Mouse (Mus musculus) heart, postnatal 36 days (tissue): ENCODE measurements around the gene Cldn10. TPM values are rescaled to one million over a fixed set of nuclear protein-coding genes. Genes with fewer than 3 reads are reported as not detected.

ENCODE experiments used
- DNase-seq, 2 experiments: peaks; one replicate each; pipeline ENCODE4 v3.0.0; 2021 to 2022
- intact Hi-C: fragments of 180-260 bp; cut with DNase I; formaldehyde crosslinking; loops from one replicate; pipeline ENCODE4 v1.15.1; 2025
- total RNA-seq, 2 experiments: library from RNA; stranded (reverse); gene quantifications; 2 replicates each; pipeline ENCODE4 v1.2.3; 2021

Gene Cldn10
- total RNA-seq, 2 experiments from 2014 or later, result 0.35 to 0.56 TPM

- intact Hi-C loops, result loop anchor here (2.0 kb wide), 1 partner anchor 207 kb away; no protein-coding TSS in a partner anchor
- peak; percentile 50 to 53 for DNase-seq
Measured at GRCm38 (mm10) chr14:118820111-118820510, 32.4 kb downstream of the Cldn10 start.

- intact Hi-C loops, result no loop called here
- DNase-seq, result no peak
Measured at GRCm38 (mm10) chr14:118822816-118823215, 35.1 kb downstream of the Cldn10 start.

DNA sequence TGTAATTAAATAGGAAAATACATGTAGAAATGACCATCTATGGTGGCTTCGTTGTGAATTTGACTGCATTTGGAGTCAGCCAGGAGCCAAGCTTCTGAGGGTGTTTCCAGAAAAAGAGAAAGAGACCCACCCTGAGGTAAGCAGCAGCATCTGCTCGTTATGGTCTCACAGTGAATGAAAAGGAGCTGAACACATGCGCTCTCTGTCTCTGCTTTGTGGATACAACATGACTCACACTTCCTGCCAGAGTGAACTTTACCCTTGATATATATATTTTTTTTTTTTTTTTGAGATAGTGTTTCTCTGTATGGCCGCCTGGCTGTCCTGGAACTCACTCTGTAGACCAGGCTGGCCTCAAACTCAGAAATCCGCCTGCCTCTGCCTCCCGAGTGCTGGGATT lies 35.6 kb downstream of the Cldn10 start:
- no peak for DNase-seq
- intact Hi-C loops, result no loop called here

GRCm38 (mm10) chr14:118826346-118826745 lies 38.6 kb downstream of the Cldn10 start:
- intact Hi-C loops, result no loop called here
- no peak for DNase-seq

- intact Hi-C loops, result no loop called here
Measured at GRCm38 (mm10) chr14:118827283-118827904, 39.7 kb downstream of the Cldn10 start.

GRCm38 (mm10) chr14:118829331-118830095 lies 41.8 kb downstream of the Cldn10 start:
- intact Hi-C loops, result no loop called here
- DNase-seq, result no peak

More at GRCm38 (mm10) chr14:118827283-118827904, 39.7 kb downstream of the Cldn10 start:
- DNase-seq, result no peak

DNA sequence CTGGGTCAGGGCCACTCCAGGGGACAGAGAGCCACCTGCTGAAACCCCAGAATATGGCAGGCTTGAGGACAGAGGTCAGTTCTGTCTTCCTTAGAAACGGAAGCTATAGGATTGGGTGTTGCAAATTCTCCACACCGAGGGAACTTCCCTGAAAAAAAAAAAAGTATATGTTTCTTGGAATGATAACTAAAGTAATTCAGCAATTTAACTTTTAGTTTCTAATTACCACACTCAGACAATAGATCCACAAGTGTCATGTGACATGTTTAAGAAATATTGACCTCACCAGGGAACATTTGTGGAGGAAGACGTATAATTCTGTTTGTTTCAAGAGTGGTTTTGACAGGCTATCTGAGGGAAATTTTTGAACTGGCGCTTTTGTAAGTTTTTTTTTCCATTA lies 43.9 kb downstream of the Cldn10 start:
- intact Hi-C loops, result no loop called here

GRCm38 (mm10) chr14:118833241-118833640 lies 45.5 kb downstream of the Cldn10 start:
- intact Hi-C loops, result no loop called here
- no peak for DNase-seq

More for the DNA sequence above, 43.9 kb downstream of the Cldn10 start:
- DNase-seq, result no peak

- DNase-seq, result no peak
- intact Hi-C loops, result no loop called here
Measured at GRCm38 (mm10) chr14:118834313-118834712, 46.6 kb downstream of the Cldn10 start.

GRCm38 (mm10) chr14:118836145-118836544 lies 48.4 kb downstream of the Cldn10 start:
- intact Hi-C loops, result no loop called here
- no peak for DNase-seq

DNA sequence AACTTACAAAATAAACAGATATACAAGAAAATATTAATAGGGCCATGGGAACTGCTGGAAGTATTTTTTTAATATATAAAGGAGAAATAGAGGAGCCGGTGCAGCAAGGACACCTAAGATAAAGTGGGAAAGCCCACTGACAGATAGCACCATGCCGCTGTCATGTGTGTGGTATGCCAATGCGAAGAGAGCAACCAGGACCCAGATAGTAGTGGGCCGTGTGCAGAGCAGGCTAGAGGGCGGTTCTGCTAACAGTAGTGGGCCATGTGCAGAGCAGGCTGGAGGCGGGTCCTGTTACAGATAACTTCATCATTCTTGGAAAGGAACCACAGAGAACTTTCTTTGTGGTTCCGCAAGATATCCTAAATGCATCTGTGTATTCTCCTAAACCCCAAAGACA lies 49.0 kb downstream of the Cldn10 start:
- DNase-seq, result no peak
- intact Hi-C loops, result no loop called here

GRCm38 (mm10) chr14:118838556-118839120 lies 50.9 kb downstream of the Cldn10 start:
- intact Hi-C loops, result no loop called here
- no peak for DNase-seq

DNA sequence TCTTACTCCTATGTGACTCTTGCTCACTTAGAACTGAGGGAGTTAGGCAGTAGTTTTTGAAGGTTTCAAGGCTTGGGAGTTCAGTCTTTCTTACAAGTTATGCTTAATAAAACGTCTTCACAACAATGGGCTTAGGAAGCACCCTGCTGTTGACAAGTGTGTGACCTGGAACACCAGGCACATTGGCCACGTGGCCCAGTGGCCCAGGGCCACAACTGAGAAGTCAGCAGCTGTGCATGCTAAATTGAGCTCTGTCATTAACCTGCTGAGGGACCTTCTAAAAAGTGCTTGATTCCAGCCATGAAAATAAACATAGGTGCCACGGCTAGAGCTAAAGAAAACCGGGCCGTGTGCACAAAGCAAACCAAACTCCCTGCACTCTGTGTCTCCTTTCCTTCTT lies 51.7 kb downstream of the Cldn10 start:
- DNase-seq, result peak in 1 of 2 experiments; percentile 10
- intact Hi-C loops, result no loop called here

DNA sequence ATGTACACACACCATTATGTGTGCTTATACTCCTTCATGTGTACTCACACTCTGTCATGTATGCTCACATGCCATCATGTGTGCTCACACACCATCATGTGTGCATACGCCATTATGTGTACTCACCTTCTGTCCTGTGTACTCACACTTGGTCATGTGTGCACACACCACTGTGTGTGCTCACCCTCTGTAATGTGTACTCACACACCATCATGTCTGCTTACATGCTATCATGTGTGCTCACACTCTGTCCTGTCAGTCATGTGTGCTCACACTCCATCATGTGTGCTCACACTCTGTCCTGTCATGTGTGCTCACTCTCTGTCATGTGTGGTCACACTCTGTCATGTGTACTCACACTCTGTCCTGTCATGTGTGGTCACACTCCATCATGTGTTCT lies 52.3 kb downstream of the Cldn10 start:
- intact Hi-C loops, result no loop called here
- DNase-seq, result no peak

DNA sequence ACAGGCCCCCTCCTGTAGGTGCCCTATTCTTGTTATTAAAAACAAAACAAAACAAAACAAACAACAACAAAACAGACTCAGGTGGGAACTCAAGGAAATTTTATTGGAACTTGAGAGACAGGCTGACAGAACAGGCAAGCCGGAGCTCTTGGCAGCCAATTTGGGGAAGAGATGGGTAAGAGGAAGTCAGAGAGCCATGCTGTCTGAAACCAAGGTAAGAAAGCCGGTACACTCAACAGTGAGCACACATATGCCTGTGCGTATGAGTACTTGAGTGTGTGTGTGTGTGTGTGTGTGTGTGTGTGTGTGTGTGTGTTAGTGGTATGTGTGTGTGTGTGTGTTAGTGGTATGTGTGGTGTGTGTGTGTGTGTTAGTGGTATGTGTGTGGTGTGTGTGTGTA lies 54.6 kb downstream of the Cldn10 start:
- DNase-seq, result no peak
- intact Hi-C loops, result no loop called here

DNA sequence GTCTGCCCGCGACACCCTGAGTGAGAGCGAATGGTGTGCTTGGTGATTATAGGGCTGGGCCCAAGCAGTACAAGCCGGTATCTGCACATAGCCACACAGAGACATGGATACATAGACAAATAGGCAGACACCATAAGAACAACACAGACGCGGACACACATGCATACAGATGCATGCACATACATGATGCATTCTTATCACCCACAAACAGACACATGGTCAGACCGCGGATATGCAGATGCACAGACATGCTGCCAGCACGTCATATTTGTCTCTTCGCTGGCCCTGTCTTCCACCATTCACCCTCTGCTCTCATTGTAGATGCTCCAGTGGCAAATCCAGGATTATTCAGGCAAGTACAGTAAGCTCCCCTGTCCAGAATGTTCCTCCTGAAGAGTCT lies 59.1 kb downstream of the Cldn10 start:
- no peak for DNase-seq
- intact Hi-C loops, result no loop called here

DNA sequence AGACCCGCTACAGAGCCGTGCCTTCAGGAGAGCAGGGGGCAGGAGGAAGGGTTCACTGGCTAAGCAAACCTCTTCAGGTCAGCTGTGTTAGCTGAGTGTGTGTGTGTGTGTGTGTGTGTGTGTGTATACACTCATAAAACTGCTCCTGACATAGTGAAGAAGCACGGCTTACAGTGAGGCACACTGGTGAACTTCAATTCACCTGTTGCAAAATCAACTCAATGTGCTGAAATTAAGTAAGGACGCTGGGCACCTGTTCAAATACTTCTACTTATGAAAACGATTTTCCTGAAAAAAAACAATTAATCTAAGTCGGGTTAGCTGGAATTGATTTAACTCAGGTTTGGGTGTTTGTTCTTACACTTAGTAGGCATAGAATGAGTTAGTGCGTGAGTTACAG lies 60.5 kb downstream of the Cldn10 start:
- DNase-seq, result no peak
- intact Hi-C loops, result no loop called here

- intact Hi-C loops, result no loop called here
- no peak for DNase-seq
Measured at GRCm38 (mm10) chr14:118850011-118850695, 62.4 kb downstream of the Cldn10 start.

DNA sequence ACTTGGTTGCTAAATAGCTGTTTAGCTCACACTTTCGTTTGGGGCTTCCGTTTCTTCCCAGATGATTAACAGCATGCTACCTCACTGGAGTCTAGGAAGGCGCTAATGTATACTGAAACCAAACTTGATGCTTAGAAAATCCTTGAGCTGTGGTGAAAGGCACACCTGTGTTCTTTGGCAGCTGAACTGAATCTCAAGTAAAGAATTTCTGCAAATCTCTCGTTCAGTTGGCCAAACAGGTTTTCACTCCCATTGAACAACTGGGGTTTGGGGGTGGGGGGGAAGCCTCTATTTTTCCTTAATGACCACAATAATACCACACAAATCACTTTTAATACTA lies 63.0 kb downstream of the Cldn10 start:
- no peak for DNase-seq
- intact Hi-C loops, result no loop called here

DNA sequence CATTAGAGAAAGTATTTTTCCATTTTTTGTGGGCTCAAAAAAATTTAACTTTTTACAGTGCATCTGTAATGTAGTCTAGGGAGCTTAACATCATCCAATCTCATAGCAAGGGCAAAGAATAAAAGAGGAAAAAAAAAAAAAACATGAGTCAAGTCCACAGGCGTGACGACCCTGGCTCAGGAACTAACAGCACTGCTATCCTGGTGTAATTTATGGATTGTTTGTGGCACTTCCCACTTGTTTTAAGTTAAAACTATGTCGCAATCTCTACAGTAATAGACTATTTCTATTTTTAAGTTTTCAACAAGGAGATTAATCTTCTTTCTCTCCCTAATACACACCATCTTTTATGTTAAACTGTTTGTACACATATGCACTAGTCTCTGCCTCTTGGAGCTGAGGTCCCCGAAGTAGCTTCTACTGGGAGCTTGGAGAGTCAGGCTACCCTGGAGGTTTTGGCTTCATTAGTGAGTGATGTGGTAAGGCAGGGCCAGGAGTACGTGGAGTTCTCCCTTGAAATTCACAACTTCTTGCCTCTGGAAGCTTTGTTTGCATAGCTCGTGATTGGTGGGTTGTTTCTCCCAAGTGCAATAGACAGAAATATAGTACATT lies 63.9 kb downstream of the Cldn10 start:
- intact Hi-C loops, result no loop called here
- no peak for DNase-seq
